Mouse (Mus musculus) kidney, postnatal 4 days (tissue): ENCODE results near the gene Desi1.

Source experiments
- DNase-seq, 2 experiments: peaks; one replicate each; pipeline ENCODE4 v3.0.0; 2021; ENCODE audit warnings: mixed read lengths in 2 of 2

The Desi1 gene

GRCm38 (mm10) chr15:81964980-81965545, 68.6 kb downstream of the Desi1 start:
- no peak for DNase-seq

DNA sequence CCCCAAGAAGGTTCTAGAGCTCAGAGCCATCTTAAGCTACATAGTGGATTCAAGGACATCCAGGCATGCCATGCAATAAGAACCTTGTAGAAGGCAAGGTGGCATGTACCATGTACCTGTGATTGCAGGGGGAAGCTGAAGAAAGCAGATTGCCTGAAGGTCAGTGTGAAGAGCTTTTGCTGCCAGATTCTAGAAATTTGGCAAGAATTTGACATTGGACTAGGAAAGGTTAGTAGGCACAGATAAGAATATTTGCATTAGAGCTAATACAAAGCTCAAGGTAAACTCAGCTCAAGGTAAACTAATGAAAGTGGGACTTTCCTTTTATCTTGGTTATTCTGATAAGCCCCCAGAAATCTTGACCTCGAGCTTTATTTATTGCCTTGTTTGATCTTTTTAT, 69.4 kb downstream of the Desi1 start:
- DNase-seq: no peak

DNA sequence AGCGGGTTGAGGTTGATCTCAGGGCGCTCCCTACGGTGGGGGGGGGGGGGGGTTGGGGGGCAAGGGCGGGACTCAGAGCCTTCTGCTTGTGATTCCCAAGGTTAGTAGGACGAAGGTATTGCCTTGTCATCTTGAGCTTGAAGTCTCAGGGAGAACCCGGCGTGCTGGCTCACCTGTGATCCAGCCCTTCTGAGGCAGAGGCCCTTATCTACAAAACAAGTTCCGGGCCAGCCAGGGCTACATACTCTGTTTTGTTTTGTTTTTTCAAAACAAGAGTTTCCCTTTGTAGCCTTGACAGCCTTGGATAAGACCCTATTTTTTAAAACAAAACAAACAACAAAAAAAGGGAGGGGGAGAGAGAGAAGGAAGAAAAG, 72.6 kb downstream of the Desi1 start:
- no peak for DNase-seq

DNA sequence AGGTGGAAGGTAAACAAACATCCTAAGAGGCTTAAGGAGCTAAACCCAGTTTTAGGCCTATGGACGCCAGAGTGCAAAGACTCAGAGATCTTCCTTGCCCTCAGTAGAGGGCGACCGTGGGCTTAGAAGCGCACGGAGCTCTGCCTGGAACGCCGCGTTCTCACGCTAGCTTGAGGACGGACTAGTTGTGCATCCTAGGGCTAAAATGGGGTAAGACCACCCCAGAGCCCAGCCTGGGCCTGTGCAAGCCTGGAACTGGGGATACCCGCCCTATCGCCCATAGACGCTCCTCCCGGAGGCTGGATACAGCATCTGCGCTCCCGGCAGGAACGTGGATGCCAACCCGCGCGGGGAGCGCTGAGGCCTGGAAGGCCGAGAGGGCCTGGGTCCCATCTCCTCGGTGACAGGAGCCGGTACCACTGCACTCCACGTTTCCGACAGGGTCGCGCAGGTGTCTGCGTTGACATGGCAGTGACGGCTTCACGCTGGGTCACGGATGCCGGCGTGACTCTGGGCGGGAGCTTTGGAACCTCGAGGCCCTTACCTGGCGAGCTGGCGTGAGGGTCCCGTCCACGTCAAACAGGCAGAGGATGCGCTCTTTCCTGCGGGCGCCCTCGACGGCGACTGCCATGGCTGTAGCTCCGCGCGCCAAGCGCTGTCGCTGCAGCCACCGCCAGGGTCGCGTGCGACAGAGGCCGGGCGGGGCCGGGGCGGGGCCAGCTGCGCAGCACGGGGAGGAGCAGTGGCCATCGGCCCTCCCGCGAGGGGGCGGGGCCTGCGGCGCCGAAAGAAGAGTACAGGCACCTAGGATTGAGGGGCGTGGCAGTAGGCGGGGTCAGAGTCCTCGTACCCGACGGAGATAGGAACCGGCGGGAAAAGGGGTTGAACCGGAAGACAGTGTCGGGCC, 73.2 kb downstream of the Desi1 start, which contains the start of gene Pmm1:
Gene Pmm1, minus strand, starts transcription at position 760 of the 907 bp plus-strand sequence.
- DNase-seq: peak; percentile 100

DNA sequence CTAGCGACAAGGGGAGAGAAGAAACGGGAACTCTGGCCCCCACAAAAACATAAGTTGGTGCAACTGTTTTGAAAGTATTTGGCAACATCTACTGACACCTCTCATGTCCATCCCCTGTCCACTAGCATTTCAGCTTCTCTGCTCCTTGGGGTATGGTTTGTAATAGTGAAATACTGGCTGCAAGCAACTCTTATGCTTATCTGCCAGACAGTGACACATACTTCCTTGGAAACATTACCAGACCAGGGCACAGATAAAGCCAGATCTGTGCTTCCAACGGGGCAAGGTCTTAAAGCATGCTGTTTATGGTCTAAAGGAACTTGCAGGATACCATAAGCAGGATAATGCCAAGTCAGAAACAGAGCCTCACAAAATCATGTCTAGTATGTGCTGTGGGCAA, 74.8 kb downstream of the Desi1 start:
- DNase-seq: no peak

GRCm38 (mm10) chr15:81957598-81957997, 76.1 kb downstream of the Desi1 start:
- no peak for DNase-seq

GRCm38 (mm10) chr15:81956457-81956856, 77.2 kb downstream of the Desi1 start:
- peak; percentile 70 to 75 for DNase-seq

DNA sequence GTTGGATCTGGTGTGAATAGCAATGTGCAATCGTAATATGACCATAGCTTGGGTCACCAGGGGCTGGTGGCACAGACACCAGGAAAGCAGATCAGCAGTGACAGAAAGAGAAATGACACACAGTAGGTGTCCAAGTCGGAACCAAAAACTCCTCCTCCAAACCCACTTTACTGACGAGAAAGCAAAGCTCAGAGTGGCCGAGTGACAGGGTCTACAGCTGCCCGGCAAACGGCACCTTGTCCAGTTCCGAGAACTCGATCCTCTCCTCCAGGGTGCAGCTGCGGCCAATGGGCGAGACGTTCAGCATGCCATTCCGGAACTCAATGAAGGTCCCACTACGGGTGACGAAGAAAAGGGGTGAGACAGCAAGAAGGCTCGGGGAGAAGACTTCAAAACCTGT, 78.2 kb downstream of the Desi1 start:
- no peak for DNase-seq

- DNase-seq: no peak
Measured at GRCm38 (mm10) chr15:81954716-81955115, 78.9 kb downstream of the Desi1 start.

GRCm38 (mm10) chr15:81954151-81954583, 79.5 kb downstream of the Desi1 start:
- DNase-seq: no peak

DNA sequence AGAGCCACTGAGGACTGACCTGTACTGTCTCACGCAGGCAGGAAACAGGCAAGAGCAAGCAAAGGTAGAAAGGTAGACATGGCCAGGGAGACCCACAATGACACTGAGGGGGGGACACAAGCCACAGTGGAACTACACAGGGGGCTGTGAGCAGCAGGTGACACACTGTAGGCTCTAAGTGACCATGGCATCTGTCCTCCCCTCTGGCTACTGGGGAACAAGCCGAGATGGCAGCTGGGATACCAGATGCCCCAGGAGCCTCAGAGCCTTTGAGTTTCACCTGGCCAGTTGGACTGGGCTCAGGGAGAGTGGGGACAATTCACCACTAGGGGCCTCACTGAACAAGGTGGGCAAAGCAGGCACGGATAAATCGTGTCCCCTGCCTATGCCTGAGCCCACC, 81.4 kb downstream of the Desi1 start:
- no peak for DNase-seq

DNA sequence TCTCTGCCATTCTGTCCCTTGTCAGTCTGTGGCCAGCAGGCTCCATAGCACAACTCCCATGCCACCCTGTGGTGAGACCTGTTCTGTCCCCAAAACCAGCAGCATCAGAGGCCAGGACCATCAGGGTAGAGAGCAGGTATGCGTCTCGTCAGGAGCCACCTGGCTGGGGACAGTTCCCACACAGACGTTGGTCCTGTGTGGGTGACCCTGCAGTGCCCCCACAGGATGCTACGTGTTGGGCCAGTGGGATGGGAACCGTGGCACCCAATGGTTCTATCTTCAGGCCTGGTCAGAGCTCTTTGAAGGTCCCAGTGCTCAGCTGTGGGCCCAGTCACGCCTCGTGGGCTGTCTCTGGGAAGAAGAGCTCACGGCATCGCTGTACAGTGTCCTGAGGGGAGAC, 82.5 kb downstream of the Desi1 start:
- no peak for DNase-seq

- no peak for DNase-seq
Measured at GRCm38 (mm10) chr15:81950716-81951115, 82.9 kb downstream of the Desi1 start.

- DNase-seq: no peak
Measured at GRCm38 (mm10) chr15:81949476-81950131, 84.1 kb downstream of the Desi1 start.

- no peak for DNase-seq
Measured at GRCm38 (mm10) chr15:81949076-81949475, 84.6 kb downstream of the Desi1 start.

DNA sequence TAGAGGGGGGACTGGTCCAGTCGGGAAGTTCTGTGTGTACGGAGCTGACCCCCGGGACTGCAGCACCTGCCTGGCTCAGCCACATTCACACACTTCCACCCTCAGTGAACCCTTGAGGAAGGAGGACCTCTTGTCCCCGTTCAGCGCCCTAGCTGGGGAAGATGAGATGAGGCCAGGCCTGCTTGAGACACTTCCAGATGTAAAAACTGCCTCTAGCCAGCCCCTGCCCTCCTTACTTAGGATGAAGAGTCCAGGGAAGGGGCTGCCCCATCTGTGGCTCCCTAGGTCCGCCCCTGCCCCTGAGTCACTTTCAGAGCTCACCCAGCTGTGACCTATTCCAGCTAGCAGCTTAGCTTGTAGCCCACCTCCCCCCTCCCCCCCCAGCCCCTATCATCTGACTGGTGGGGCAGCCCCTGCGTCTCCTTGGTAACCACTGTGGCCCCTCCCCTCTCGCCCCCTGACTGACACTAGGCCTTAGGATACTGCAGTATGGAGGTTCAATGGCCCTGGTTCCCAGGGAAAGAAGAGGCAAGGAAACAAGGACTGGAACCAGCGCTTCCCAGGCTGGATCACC, 90.4 kb downstream of the Desi1 start:
- peak; percentile 35 to 53 for DNase-seq
